Mouse (Mus musculus): ENCODE data around the gene Mcrs1. TPM values are rescaled to one million over a fixed set of nuclear protein-coding genes. Genes with fewer than 3 reads are reported as not detected.

Mcrs1 gene
- total and polyA plus RNA-seq, 3 experiments = 124 to 131 TPM; not detected in 1

GRCm38 (mm10) chr15:99294287-99294686 is 42.5 kb upstream of the Mcrs1 start:
- Histone ChIP-seq H3K36me3 (ENCODE audit: control insufficient read depth in 1 of 2, insufficient read depth in 2 of 2, low read length in 2 of 2) (peaks cover 0 to 5% of the 10 kb centered on the region in 2 experiments; a peak in 1 of 4 replicates), H3K27me3 (ENCODE audit: control insufficient read depth in 1 of 2, insufficient read depth in 2 of 2, low read length in 2 of 2) (peaks cover 4 to 5% of the 10 kb centered on the region in 2 experiments), H3K4me3 (ENCODE audit: control insufficient read depth in 1 of 2, insufficient read depth in 1 of 2, low read depth in 2 of 2, low read length in 2 of 2) (peak overlapping the region; percentile 73 to 84), H3K4me1 (ENCODE audit: control insufficient read depth in 1 of 2, insufficient read depth in 2 of 2, low read length in 2 of 2) (peaks cover 2 to 5% of the 10 kb centered on the region in 2 experiments; a peak in 1 of 4 replicates), H3K27ac (ENCODE audit: control insufficient read depth, low read depth, low read length) (peak overlapping the region; percentile 0; the same call in 1 of the 2 replicates), H3K9ac (ENCODE audit: control insufficient read depth, low read depth, low read length, poor library complexity, severe bottlenecking) (peak overlapping the region; percentile 88), H3K9me3 (replicated peaks; ENCODE audit: insufficient read depth, low read length) (no peaks in the 10 kb centered on the region), H3K79me2 (ENCODE audit: control insufficient read depth, insufficient read depth, low read length, poor library complexity) (peaks cover 1% of the 10 kb centered on the region)
- peak; percentile 78 for DNase-seq (ENCODE audit: low read depth, low spot score)
- TF ChIP-seq SIN3A (IDR thresholded peaks at IDR 0.05; ENCODE audit: low read length) (peak; percentile 68), KAT2A (conservative IDR thresholded peaks at IDR 0.05; ENCODE audit: low read depth, low read length) (no peak), ETS1 (IDR thresholded peaks at IDR 0.05; ENCODE audit: low read depth, low read length) (no peak), EP300 (IDR thresholded peaks at IDR 0.05; ENCODE audit: low read depth in 1 of 2, low read length in 2 of 2) (no peak), USF1 (IDR thresholded peaks at IDR 0.05; ENCODE audit: low read depth, low read length) (no peak), MYC (IDR thresholded peaks at IDR 0.05; ENCODE audit: low read depth, low read length) (0 out of 2 replicates have a peak, but pooled peaks have one; percentile 22), ZKSCAN1 (IDR thresholded peaks at IDR 0.05; ENCODE audit: low read depth, low read length) (no peak), TBP (IDR thresholded peaks at IDR 0.05; ENCODE audit: low read depth, low read length) (0 out of 2 replicates have a peak, but pooled peaks have one; percentile 15), POLR2AphosphoS5 (IDR thresholded peaks at IDR 0.05; ENCODE audit: borderline replicate concordance, low read depth, low read length) (no peak), BHLHE40 (IDR thresholded peaks at IDR 0.05; ENCODE audit: borderline replicate concordance, low read depth, low read length) (no peak), CHD2 (IDR thresholded peaks at IDR 0.05; ENCODE audit: low read length) (no peak), GABPA (IDR thresholded peaks at IDR 0.05; ENCODE audit: low read depth, low read length) (no peak), MAFK (IDR thresholded peaks at IDR 0.05; ENCODE audit: borderline replicate concordance, low read depth, low read length) (no peak), NRF1 (IDR thresholded peaks at IDR 0.05; ENCODE audit: insufficient read depth, low read depth, low read length, poor library complexity, severe bottlenecking) (no peak), MEF2A (IDR thresholded peaks at IDR 0.05; ENCODE audit: extremely low read depth, insufficient replicate concordance, low read depth, low read length, poor library complexity, severe bottlenecking) (no peak), USF2 (IDR thresholded peaks at IDR 0.05; ENCODE audit: borderline replicate concordance in 1 of 2, insufficient read depth in 1 of 2, low read depth in 1 of 2, low read length in 2 of 2) (no peak), ZMIZ1 (IDR thresholded peaks at IDR 0.05; ENCODE audit: low read depth, low read length) (peak; percentile 53; the same call in 1 of the 2 replicates), NELFE (IDR thresholded peaks at IDR 0.05; ENCODE audit: low read depth, low read length) (no peak), CHD1 (IDR thresholded peaks at IDR 0.05; ENCODE audit: low read depth, low read length) (no peak), ELF1 (IDR thresholded peaks at IDR 0.05; ENCODE audit: low read depth, low read length) (no peak), MAX (IDR thresholded peaks at IDR 0.05; ENCODE audit: low read length) (0 out of 2 replicates have a peak, but pooled peaks have one; percentile 24), HCFC1 (IDR thresholded peaks at IDR 0.05; ENCODE audit: low read depth, low read length) (no peak), TCF12 (IDR thresholded peaks at IDR 0.05; ENCODE audit: low read depth, low read length) (no peak), MYB (IDR thresholded peaks at IDR 0.05; ENCODE audit: low read depth, low read length) (no peak), GATA1 (IDR thresholded peaks at IDR 0.05; ENCODE audit: low read depth, low read length) (peak; percentile 80), CTCF (IDR thresholded peaks at IDR 0.05 in 2 of 3, conservative IDR thresholded peaks at IDR 0.05 in 1 of 3; ENCODE audit: control insufficient read depth in 1 of 3, insufficient read depth in 1 of 3, low read depth in 2 of 3, low read length in 3 of 3, poor library complexity in 1 of 3, severe bottlenecking in 1 of 3) (no peak), E2F4 (IDR thresholded peaks at IDR 0.05; ENCODE audit: borderline replicate concordance, low read depth, low read length) (peak; percentile 41; the same call in 1 of the 2 replicates), JUND (IDR thresholded peaks at IDR 0.05; ENCODE audit: low read depth, low read length) (no peak), ZC3H11A (IDR thresholded peaks at IDR 0.05; ENCODE audit: low read depth, low read length) (no peak)

All from MEL (cell line).